ENCODE assay signal across 19 mouse cellular contexts in genomic region chr7:30136826-30137225, GRCm38 (mm10). TPM values are rescaled to one million over a fixed set of nuclear protein-coding genes. Genes with fewer than 3 reads are reported as not detected.
DNase-seq lines count a peak whose midpoint lies in the region; ATAC-seq and TF ChIP-seq lines count a peak whose summit lies in the region.
"Had no signal": no experiment of that assay in that cellular context is flagged by ENCODE, and none has a peak within 500 bp of the region (broad histone marks: within the 10 kb centered on the region; RNA-seq: fewer than 3 reads in every experiment).

No protein-coding gene starts in this region.

- H3K4me3 ChIP-seq in kidney, embryonic 14.5 days (ENCODE audit: low read length): no peak overlapping the region
- peak overlapping the region; percentile 29; the same call in 1 of the 2 replicates for H3K4me3 ChIP-seq in layer of hippocampus, adult 2 months
- H3K4me3 ChIP-seq: embryonic facial prominence, embryonic 10.5 days; forebrain, embryonic 13.5 days; gastrocnemius, adult 2 months; heart, embryonic 12.5 days; hindbrain, embryonic 10.5 days; hindbrain, embryonic 15.5 days had no signal

- peak; percentile 26 to 34 for DNase-seq in cerebellum, postnatal 25 days
- no peak for DNase-seq in cerebellum, postnatal 14 days
- peak; percentile 49 for DNase-seq in kidney, adult 9 months
- peak in 1 of 2 experiments; percentile 39 for DNase-seq in layer of hippocampus, adult 2 months (ENCODE audit: low spot score in 2 of 2)
- DNase-seq in layer of hippocampus, postnatal 10 days (ENCODE audit: low spot score in 2 of 2): no peak
- DNase-seq in ovary, postnatal 14 days (ENCODE audit: low spot score): no peak
- DNase-seq: adrenal gland, postnatal 10 days; forebrain, postnatal 0 days; gastrocnemius, adult 2 months; gastrocnemius, postnatal 25 days had no signal

- H3K27ac ChIP-seq in kidney, embryonic 14.5 days (ENCODE audit: low read depth, low read length): no peak overlapping the region
- H3K27ac ChIP-seq in layer of hippocampus, adult 2 months: peak overlapping the region; percentile 76
- H3K27ac ChIP-seq: embryonic facial prominence, embryonic 10.5 days; forebrain, embryonic 13.5 days; gastrocnemius, adult 2 months; hindbrain, embryonic 10.5 days; hindbrain, embryonic 15.5 days had no signal

- no peaks in the 10 kb centered on the region for H3K4me1 ChIP-seq in kidney, embryonic 14.5 days (ENCODE audit: control insufficient read depth, insufficient read depth, low read length)
- H3K4me1 ChIP-seq: embryonic facial prominence, embryonic 10.5 days; forebrain, embryonic 13.5 days; heart, embryonic 12.5 days; hindbrain, embryonic 10.5 days; hindbrain, embryonic 15.5 days had no signal

- no peak for TF ChIP-seq CTCF in layer of hippocampus, adult 2 months (conservative IDR thresholded peaks at IDR 0.05)

- 0 out of 2 replicates have a peak, but pooled peaks cover 4% of the 10 kb centered on the region for H3K9me3 ChIP-seq in kidney, embryonic 14.5 days (ENCODE audit: control insufficient read depth, low read length)
- H3K9me3 ChIP-seq: forebrain, embryonic 13.5 days; hindbrain, embryonic 15.5 days had no signal

- H3K27me3 ChIP-seq in kidney, embryonic 14.5 days (ENCODE audit: control insufficient read depth, insufficient read depth, low read length): no peaks in the 10 kb centered on the region
- H3K27me3 ChIP-seq: forebrain, embryonic 13.5 days; heart, embryonic 12.5 days; hindbrain, embryonic 15.5 days had no signal

- H3K36me3 ChIP-seq in kidney, embryonic 14.5 days (ENCODE audit: control insufficient read depth, insufficient read depth, low read length): peaks cover 29% of the 10 kb centered on the region

- no peak for ATAC-seq in kidney, embryonic 14.5 days (ENCODE audit: low FRiP score, low TSS enrichment)
- ATAC-seq: forebrain, embryonic 13.5 days; forebrain, postnatal 0 days had no signal

- no peak overlapping the region for H3K9ac ChIP-seq in kidney, embryonic 14.5 days (ENCODE audit: low read depth, low read length)
- H3K9ac ChIP-seq: forebrain, embryonic 13.5 days; forebrain, postnatal 0 days; heart, embryonic 12.5 days; hindbrain, embryonic 15.5 days had no signal

- H3K4me2 ChIP-seq in kidney, embryonic 14.5 days (replicated peaks; ENCODE audit: low read depth, low read length): no peak overlapping the region
- H3K4me2 ChIP-seq: forebrain, embryonic 13.5 days; heart, embryonic 12.5 days; hindbrain, embryonic 15.5 days had no signal

- WGBS in kidney, embryonic 14.5 days: 91% methylated on average over 10 of the region's 10 CpGs

RNA-seq across cellular contexts. Expression of gene Zfp382, which starts 15.1 kb away (rescaled TPM):
- 5.2 and 6.1 TPM in 2 replicates for polyA plus RNA-seq in kidney, embryonic 14.5 days (2014; fragmentation: Nextera tagmentation; extraction: Ambion mirVana)
- total RNA-seq in layer of hippocampus, adult 2 months (2021): 10 to 100 TPM; 30.1 to 37.5 TPM
- 10 to 100 TPM; 28.0 to 32.8 TPM for total RNA-seq in layer of hippocampus, postnatal 10 days (2021)

RNA-seq across cellular contexts. Expression of gene Zfp146, which starts 32.7 kb away (rescaled TPM):
- polyA plus RNA-seq in kidney, embryonic 14.5 days (2014; fragmentation: Nextera tagmentation; extraction: Ambion mirVana): 20.2 and 23.0 TPM in 2 replicates
- 10 to 100 TPM; 48.9 to 52.0 TPM for total RNA-seq in layer of hippocampus, adult 2 months (2021)
- total RNA-seq in layer of hippocampus, postnatal 10 days (2021): 10 to 100 TPM; 52.7 to 56.3 TPM

RNA-seq across cellular contexts. Expression of gene Zfp260, which starts 42.2 kb away (rescaled TPM):
- polyA plus RNA-seq in kidney, embryonic 14.5 days (2014; fragmentation: Nextera tagmentation; extraction: Ambion mirVana): 98.2 and 125 TPM in 2 replicates
- 10 to 100 TPM; 73.1 to 75.5 TPM for total RNA-seq in layer of hippocampus, adult 2 months (2021)
- total RNA-seq in layer of hippocampus, postnatal 10 days (2021): 10 to 100 TPM; 54.7 to 62.8 TPM

RNA-seq across cellular contexts. Expression of gene Zfp566, which starts 46.5 kb away (rescaled TPM):
- polyA plus RNA-seq in kidney, embryonic 14.5 days (2014; fragmentation: Nextera tagmentation; extraction: Ambion mirVana): 13.8 and 14.4 TPM in 2 replicates
- total RNA-seq in layer of hippocampus, adult 2 months (2021): 1 to 10 TPM; 4.3 to 8.2 TPM
- total RNA-seq in layer of hippocampus, postnatal 10 days (2021): 10 to 100 TPM; 10.3 to 13.1 TPM

RNA-seq across cellular contexts. Expression of gene Gm26920, which starts 46.6 kb away (rescaled TPM):
- polyA plus RNA-seq in kidney, embryonic 14.5 days (2014; fragmentation: Nextera tagmentation; extraction: Ambion mirVana): 0.58 and 1.9 TPM in 2 replicates
- total RNA-seq in layer of hippocampus, adult 2 months (2021): not detected
- 1 to 10 TPM in 1 of 2 experiments, not detected in 1; 2.2 TPM for total RNA-seq in layer of hippocampus, postnatal 10 days (2021)
- total RNA-seq: adrenal gland, postnatal 4 days; gastrocnemius, postnatal 25 days; heart, postnatal 25 days had no signal
- polyA plus RNA-seq: heart, embryonic 16.5 days had no signal

Comparison
In these comparisons a context has a peak if more than half of its experiments do, and no peak if none do; other contexts are left out.
1. DNase-seq: peak in cerebellum, postnatal 25 days (2 of 2) and kidney, adult 9 months (single experiment); none in cerebellum, postnatal 14 days (0 of 2), layer of hippocampus, postnatal 10 days (0 of 2) and ovary, postnatal 14 days (single experiment).